Mouse (Mus musculus) cerebellum, adult 2 months (tissue): Measurements from ENCODE around the gene Pars2. TPM values are rescaled to one million over a fixed set of nuclear protein-coding genes. Genes with fewer than 3 reads are reported as not detected.

Experiments used
- DNase-seq, 2 experiments: peaks; one replicate each; pipeline ENCODE4 v3.0.0; 2021
- H3K27ac ChIP-seq: fragments of 200-500 bp; 2 replicates; pipeline ENCODE4 v1.5.1; 2012; ENCODE audit warnings: low read length, control low read depth, inconsistent platforms; ENCODE audit not compliant: insufficient read depth
- H3K27me3 ChIP-seq: fragments of 200-500 bp; 2 replicates; pipeline ENCODE4 v1.6.1; 2012; ENCODE audit warnings: inconsistent platforms, mild to moderate bottlenecking, low read length, moderate library complexity; ENCODE audit not compliant: control insufficient read depth, insufficient read depth
- H3K4me1 ChIP-seq: fragments of 200-500 bp; 2 replicates; pipeline ENCODE4 v1.6.1; 2011; ENCODE audit warnings: low read length; ENCODE audit not compliant: control insufficient read depth, insufficient read depth
- H3K4me3 ChIP-seq: fragments of 200-500 bp; replicated peaks from 2 replicates; pipeline ENCODE3; 2011; ENCODE audit warnings: mild to moderate bottlenecking, low read depth, low read length, control low read depth; ENCODE audit not compliant: insufficient read depth
- CTCF ChIP-seq: fragments of 200-500 bp; IDR thresholded peaks from 2 replicates; pipeline ENCODE4 v1.5.1; 2011; ENCODE audit warnings: low read depth, mild to moderate bottlenecking, control low read depth, low read length, moderate library complexity, borderline replicate concordance; ENCODE audit not compliant: insufficient read depth
- POLR2A ChIP-seq: fragments of 200-500 bp; IDR thresholded peaks from 2 replicates; pipeline ENCODE4 v1.6.1; 2011; ENCODE audit warnings: low read length, control low read depth, borderline replicate concordance; ENCODE audit not compliant: insufficient read depth
- WGBS: fragments of 180-500 bp; shearing (Covaris S2); methylation state at CpG from one replicate; pipeline ENCODE4 v1.1.7; 2018; 5-methylcytosine and 5-hydroxymethylcytosine counted together
- polyA plus RNA-seq: library from polyadenylated mRNA; depleted of rRNA; stranded (reverse); fragments of >200 nt; gene quantifications from 2 replicates; pipeline ENCODE4 v1.2.3, GENCODE M21; 2012

The Pars2 gene
- polyA plus RNA-seq, 1 experiment: 7.7 TPM

DNA sequence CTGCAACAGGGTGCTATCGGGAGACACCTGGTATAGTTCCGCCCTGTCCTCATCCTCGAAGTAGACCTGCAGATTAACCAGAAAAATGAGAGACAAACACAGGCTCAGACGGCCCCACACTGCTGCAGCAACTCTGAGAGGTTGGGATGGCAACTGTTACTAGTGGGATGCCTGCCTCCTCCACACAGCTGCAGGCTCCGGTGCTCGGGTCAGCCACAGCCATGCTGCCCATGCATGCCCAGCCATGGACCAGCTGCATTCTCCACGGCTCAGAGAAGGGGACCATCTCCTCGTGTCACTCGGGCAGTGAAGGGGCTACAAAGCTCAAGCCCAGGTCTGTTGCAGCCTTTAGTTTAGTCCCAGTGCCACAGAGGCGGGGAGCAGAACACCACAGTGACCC, 14.8 kb downstream of the Pars2 start:
- Histone ChIP-seq H3K4me3 (no peak overlapping the region), H3K4me1 (no peaks in the 10 kb centered on the region), H3K27me3 (no peaks in the 10 kb centered on the region), H3K27ac (no peak overlapping the region)
- no peak for TF ChIP-seq POLR2A
- TF ChIP-seq CTCF: no peak
- WGBS: 91% methylated on average over 10 of the region's 10 CpGs
- DNase-seq: no peak

DNA sequence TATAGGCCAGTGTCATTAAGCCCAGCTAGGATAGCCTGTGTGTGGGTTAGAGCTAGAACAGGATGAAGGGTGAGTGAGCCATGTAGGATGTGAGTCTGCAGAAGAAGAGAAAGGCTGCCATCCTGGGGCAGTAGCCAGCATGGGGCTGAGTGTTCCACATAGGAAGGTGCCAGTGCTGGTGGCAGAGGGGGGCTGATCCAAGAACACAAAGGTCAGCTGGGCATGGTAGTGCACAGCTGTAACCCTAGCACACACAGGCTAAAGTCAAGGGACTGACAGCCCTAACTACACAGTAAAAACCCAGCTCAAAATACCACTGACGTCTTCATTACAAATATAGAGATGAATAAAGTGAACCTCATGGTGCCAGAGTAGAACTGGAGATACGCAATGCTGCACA, 15.7 kb downstream of the Pars2 start:
- Histone ChIP-seq H3K4me1 (no peaks in the 10 kb centered on the region), H3K4me3 (no peak overlapping the region), H3K27me3 (no peaks in the 10 kb centered on the region), H3K27ac (no peak overlapping the region)
- WGBS: 94% methylated on average over 2 of the region's 2 CpGs
- TF ChIP-seq CTCF (no peak), POLR2A (no peak)
- DNase-seq: no peak

DNA sequence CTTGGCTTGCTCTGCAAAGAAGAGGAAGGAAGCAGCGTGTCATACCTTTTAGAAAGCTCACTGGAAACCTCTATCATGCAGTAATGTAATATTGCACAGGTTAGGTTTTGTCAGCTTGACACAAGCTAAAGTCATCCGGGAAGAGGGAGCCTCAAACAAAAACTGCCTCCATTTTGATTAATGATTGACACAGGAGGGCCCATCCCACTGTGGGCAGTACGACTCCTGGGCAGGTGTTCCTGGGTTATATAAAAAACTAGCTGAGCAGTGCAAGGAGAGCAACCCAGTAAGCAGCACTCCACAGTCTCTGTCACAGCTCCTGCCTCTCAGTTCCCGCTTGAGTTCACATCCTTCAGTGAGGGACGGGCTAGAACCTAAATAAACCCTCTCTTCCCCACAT, 25.9 kb downstream of the Pars2 start:
- DNase-seq: no peak
- TF ChIP-seq CTCF (no peak), POLR2A (no peak)
- H3K4me1 ChIP-seq: peaks cover 3% of the 10 kb centered on the region; the same call in 1 of the 2 replicates
- 91% methylated on average over 5 of the region's 5 CpGs for WGBS
- no peak overlapping the region for H3K27ac ChIP-seq
- H3K27me3 ChIP-seq: no peaks in the 10 kb centered on the region
- H3K4me3 ChIP-seq: no peak overlapping the region

DNA sequence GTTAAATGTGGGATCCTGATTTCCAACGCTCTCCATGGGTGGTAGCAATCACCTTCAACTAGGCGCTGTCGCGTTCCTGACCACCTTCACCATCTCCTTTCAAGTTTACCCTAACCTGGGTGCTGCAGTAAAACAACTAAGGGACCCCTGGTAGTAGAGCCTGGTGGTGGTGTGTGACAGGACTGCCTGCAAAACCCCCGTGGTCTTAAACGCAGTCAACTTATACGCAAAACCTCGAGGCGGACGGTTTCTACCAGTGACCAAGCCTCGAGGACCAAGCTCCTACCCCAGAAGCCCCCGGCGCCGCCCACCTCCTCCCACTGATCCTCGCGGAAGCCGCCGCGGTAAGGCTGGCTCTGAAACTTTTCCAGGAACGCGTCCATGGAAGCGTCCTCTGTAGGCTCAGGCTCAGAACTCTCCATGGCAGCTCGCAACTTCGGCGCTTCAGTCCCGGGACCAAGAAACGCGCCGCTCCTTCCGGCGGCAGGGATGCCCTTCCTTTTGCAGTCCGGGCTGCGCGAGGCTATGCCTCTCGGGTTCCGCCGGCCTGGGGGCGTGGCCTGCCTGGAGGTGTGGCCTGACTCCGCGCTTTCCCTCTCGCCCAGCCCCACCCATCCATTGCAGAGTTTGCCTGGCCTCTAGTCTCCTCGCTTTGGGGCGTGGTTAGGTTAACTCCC, 27.7 kb downstream of the Pars2 start, which contains the start of gene Ttc4:
TSS of gene Ttc4 (minus strand) at position 503 of the 677 bp plus-strand sequence.
- TF ChIP-seq POLR2A: peak; percentile 78; the same call in 1 of the 2 replicates
- no peak for TF ChIP-seq CTCF
- peak; percentile 83 to 88 for DNase-seq
- WGBS: under 1% methylated on average over 43 of the region's 43 CpGs
- Histone ChIP-seq H3K4me1 (peaks cover 3% of the 10 kb centered on the region; the same call in 1 of the 2 replicates), H3K27ac (no peak within 1 kb of the TSS), H3K4me3 (peak within 1 kb of the TSS; percentile 82), H3K27me3 (no peaks in the 10 kb centered on the region)

DNA sequence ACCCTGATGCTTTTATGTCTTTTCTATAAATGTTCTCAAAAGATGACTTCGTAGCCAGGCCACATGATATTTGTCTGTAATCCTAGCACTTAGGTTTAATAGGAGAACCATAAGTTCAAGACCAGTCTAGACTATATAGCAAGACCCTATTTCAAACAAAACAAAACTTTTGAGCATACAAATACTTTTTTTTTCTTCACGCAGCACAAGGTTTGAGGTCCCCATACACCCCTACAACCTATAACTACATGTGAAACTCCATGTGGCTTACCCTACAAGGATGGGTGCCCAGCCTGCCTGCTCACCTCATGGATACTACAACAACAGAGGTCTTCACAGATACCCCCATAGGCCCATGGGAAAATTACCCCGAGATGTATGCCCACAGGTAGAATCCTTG, 28.3 kb downstream of the Pars2 start:
- H3K4me3 ChIP-seq: peak overlapping the region; percentile 82
- no peak for TF ChIP-seq POLR2A
- TF ChIP-seq CTCF: no peak
- H3K27ac ChIP-seq: no peak overlapping the region
- DNase-seq: no peak
- 46% methylated on average over 3 of the region's 3 CpGs for WGBS
- H3K27me3 ChIP-seq: no peaks in the 10 kb centered on the region
- H3K4me1 ChIP-seq: peaks cover 3% of the 10 kb centered on the region; the same call in 1 of the 2 replicates

DNA sequence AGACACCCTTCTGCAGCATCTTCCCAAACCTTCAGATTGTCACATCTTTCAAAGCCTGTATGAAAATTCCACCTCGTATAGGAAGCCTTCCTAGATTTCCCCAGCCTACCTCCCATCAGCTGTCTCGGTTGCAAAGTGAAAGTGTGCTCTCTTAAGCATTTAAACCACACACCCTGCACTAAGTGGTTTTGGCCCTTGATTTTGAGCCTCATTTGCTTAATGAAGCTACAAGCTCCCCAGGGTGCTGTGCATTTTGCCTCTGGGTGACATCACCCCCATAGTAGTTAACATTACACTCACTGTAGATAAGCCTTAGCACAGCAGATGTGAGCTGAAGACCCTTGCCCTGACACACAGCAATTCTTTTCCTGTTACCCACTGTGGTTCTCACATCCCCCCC, 30.1 kb downstream of the Pars2 start:
- Histone ChIP-seq H3K4me3 (no peak overlapping the region), H3K27me3 (no peaks in the 10 kb centered on the region), H3K27ac (no peak overlapping the region), H3K4me1 (peaks cover 3% of the 10 kb centered on the region; the same call in 1 of the 2 replicates)
- TF ChIP-seq CTCF: no peak
- no peak for TF ChIP-seq POLR2A
- no peak for DNase-seq
- WGBS: 41% methylated on average over 2 of the region's 2 CpGs

DNA sequence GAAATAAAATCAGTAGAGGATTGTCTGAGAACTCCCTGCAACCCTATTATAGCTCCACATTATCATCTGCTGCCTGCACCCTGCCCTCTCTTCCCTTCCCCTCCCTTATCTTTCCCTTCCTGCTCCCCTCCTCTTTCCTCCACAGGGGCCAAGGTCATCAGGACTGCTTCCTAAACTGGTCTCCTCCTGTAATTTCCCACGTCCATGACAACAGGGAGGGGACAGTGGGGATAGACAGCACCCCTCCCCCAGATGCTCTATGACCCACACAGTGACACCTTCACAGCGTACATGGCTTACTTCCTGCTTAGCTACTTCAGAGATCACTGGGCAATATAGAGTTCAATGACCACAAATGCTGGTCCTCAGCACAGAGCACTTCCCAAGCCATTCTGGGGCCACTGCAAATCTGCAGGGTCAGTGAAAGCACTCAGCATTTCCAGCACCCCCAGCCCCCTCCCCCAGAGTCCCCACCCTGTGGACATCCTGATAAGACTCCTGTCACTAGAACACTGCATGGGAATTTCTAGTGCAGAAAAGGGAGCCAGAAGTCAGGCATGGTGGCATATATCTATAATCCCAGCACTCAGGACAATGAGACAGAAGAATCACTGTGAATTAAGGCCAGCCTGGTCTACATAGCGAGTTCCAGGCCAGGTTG, 37.9 kb downstream of the Pars2 start:
- 51% methylated on average over 3 of the region's 3 CpGs for WGBS
- no peaks in the 10 kb centered on the region for H3K4me1 ChIP-seq
- TF ChIP-seq CTCF (no peak), POLR2A (no peak)
- H3K27me3 ChIP-seq: no peaks in the 10 kb centered on the region; the same call in 1 of the 2 replicates
- no peak overlapping the region for H3K4me3 ChIP-seq
- H3K27ac ChIP-seq: no peak overlapping the region
- DNase-seq: no peak
